Mouse (Mus musculus): Measurements from ENCODE around the gene Klb. TPM values are rescaled to one million over a fixed set of nuclear protein-coding genes. Genes with fewer than 3 reads are reported as not detected.

The Klb gene
- polyA plus RNA-seq, 1 experiment from 2014 or later, result 0.13 TPM

DNA sequence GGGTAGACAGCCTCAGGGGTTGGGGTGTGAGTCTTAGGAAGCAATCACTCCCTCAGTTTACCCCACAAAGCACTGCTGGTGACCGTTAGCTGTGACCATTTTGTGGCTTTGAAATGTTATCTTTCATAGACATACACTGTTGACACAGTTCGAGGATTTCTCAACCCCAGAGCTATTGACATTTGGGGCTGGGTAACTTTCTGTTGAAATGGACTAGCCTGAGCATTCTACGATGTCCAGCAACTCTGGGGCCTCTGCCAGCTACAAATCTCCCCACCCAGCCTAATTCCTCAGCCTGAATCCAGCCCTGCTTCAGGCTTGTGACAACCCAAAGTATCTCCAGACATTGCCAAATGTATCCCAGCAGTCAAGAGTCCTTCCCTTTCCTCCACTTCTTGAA is 6.0 kb downstream of the Klb start:
- no peaks in the 10 kb centered on the region for H3K36me3 ChIP-seq (ENCODE audit: control insufficient read depth, insufficient read depth, low read length)
- ATAC-seq (ENCODE audit: low read depth), result no peak
- H3K4me2 ChIP-seq (ENCODE audit: low read depth, low read length), result no peak overlapping the region
- H3K27ac ChIP-seq (ENCODE audit: low read depth, low read length), result no peak overlapping the region
- H3K9me3 ChIP-seq (ENCODE audit: control insufficient read depth, low read length), result no peaks in the 10 kb centered on the region
- H3K4me1 ChIP-seq (ENCODE audit: control insufficient read depth, insufficient read depth, low read length), result no peaks in the 10 kb centered on the region
- WGBS, result 81% methylated on average over 3 of the region's 3 CpGs
- H3K27me3 ChIP-seq (ENCODE audit: control insufficient read depth, insufficient read depth, low read length), result no peaks in the 10 kb centered on the region
- H3K4me3 ChIP-seq (ENCODE audit: low read depth, low read length), result no peak overlapping the region
- H3K9ac ChIP-seq (replicated peaks; ENCODE audit: low read depth, low read length), result no peak overlapping the region

DNA sequence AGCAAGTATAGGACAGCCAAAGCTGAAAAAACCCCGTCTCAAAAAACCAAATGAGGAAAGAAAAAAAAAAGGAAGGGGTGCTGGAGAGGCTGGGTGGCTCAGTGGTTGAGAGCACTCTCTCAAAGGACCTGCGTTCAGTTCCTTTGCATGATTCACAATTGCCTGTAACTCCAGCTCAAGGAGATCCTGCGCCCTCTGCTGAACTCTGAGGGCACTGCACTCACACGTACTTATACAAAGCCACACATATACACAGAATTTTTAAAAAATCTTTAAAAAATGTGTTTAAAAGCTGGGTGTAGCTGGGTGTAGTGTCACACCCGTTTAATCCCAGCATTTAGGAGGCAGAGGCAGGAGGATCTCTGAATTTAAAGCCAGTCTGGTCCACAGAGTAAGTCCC is 6.9 kb downstream of the Klb start:
- Histone ChIP-seq H3K9ac (replicated peaks; ENCODE audit: low read depth, low read length) (no peak overlapping the region), H3K27ac (ENCODE audit: low read depth, low read length) (no peak overlapping the region), H3K4me3 (ENCODE audit: low read depth, low read length) (no peak overlapping the region), H3K4me2 (ENCODE audit: low read depth, low read length) (no peak overlapping the region), H3K27me3 (ENCODE audit: control insufficient read depth, insufficient read depth, low read length) (no peaks in the 10 kb centered on the region), H3K4me1 (ENCODE audit: control insufficient read depth, insufficient read depth, low read length) (no peaks in the 10 kb centered on the region), H3K9me3 (ENCODE audit: control insufficient read depth, low read length) (no peaks in the 10 kb centered on the region), H3K36me3 (ENCODE audit: control insufficient read depth, insufficient read depth, low read length) (no peaks in the 10 kb centered on the region)
- ATAC-seq (ENCODE audit: low read depth), result no peak
- 85% methylated on average over 5 of the region's 5 CpGs for WGBS

DNA sequence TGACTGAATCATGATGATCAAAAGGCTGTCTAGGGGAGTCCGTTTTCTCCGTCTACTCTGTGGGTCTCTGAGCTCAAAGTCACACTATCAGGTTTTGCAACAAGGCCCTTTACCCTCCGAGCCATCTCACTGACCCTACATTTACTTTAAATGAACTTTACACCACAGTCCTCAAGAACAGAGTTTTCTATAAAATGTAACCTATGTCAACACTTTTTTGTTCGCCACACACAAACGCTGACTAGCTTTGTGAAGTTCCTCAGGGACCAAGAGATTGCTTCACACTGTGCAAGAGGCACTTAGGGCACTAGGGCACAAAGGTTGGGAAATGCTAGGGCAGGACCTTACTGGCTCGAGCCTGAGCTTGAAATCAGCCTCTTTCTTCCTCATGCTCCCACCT is 8.7 kb downstream of the Klb start:
- WGBS, result 85% methylated on average over 6 of the region's 6 CpGs
- no peaks in the 10 kb centered on the region for H3K9me3 ChIP-seq (ENCODE audit: control insufficient read depth, low read length)
- no peak for ATAC-seq (ENCODE audit: low read depth)
- H3K9ac ChIP-seq (replicated peaks; ENCODE audit: low read depth, low read length), result no peak overlapping the region
- no peaks in the 10 kb centered on the region for H3K36me3 ChIP-seq (ENCODE audit: control insufficient read depth, insufficient read depth, low read length)
- H3K4me1 ChIP-seq (ENCODE audit: control insufficient read depth, insufficient read depth, low read length), result no peaks in the 10 kb centered on the region
- H3K27ac ChIP-seq (ENCODE audit: low read depth, low read length), result no peak overlapping the region
- H3K4me2 ChIP-seq (ENCODE audit: low read depth, low read length), result no peak overlapping the region
- H3K27me3 ChIP-seq (ENCODE audit: control insufficient read depth, insufficient read depth, low read length), result no peaks in the 10 kb centered on the region
- no peak overlapping the region for H3K4me3 ChIP-seq (ENCODE audit: low read depth, low read length)

DNA sequence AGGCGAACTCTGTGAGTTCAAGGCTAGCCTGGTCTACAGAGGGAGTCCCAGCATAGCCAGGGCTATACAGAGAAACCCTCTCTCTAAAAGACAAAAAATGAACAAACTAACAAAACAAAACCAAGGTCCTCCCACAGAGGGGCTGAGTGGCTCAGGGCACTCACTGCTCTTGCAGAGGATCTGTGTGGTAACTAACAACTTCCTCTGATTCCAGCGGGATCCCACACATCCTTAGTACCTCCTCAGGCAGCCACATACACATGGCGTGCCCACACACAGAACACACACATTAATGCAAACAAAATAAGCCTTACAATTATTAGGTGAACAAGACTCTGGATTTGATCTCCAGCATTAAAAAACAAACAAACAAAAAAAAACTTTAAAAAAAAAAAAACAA is 9.7 kb downstream of the Klb start:
- 88% methylated on average over 3 of the region's 3 CpGs for WGBS
- no peak overlapping the region for H3K27ac ChIP-seq (ENCODE audit: low read depth, low read length)
- H3K9me3 ChIP-seq (ENCODE audit: control insufficient read depth, low read length), result no peaks in the 10 kb centered on the region
- H3K9ac ChIP-seq (replicated peaks; ENCODE audit: low read depth, low read length), result no peak overlapping the region
- ATAC-seq (ENCODE audit: low read depth), result no peak
- H3K4me2 ChIP-seq (ENCODE audit: low read depth, low read length), result no peak overlapping the region
- no peak overlapping the region for H3K4me3 ChIP-seq (ENCODE audit: low read depth, low read length)
- no peaks in the 10 kb centered on the region for H3K36me3 ChIP-seq (ENCODE audit: control insufficient read depth, insufficient read depth, low read length)
- H3K4me1 ChIP-seq (ENCODE audit: control insufficient read depth, insufficient read depth, low read length), result no peaks in the 10 kb centered on the region
- no peaks in the 10 kb centered on the region for H3K27me3 ChIP-seq (ENCODE audit: control insufficient read depth, insufficient read depth, low read length)

DNA sequence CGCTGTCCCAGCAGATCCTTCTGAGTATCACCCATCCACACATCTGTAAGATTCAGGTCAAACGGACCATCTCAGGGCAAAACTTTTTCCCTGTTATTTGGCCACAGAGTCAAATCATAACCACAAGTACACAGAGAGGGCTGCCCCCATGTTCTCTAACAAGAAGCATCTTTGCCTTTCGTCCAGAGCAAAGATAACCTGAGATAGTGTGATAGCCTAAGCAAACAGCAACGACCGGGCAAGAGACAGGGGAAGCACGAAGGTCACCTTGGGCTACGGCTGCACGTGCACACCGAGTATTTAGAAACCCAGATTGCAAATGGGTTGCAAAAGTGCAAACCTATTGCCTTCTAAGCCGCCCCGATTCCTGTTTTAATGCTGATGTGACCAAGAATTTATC is 19.7 kb downstream of the Klb start:
- Histone ChIP-seq H3K4me3 (ENCODE audit: low read depth, low read length) (no peak overlapping the region), H3K9me3 (ENCODE audit: control insufficient read depth, low read length) (no peaks in the 10 kb centered on the region), H3K4me1 (ENCODE audit: control insufficient read depth, insufficient read depth, low read length) (no peaks in the 10 kb centered on the region), H3K36me3 (ENCODE audit: control insufficient read depth, insufficient read depth, low read length) (no peaks in the 10 kb centered on the region), H3K9ac (replicated peaks; ENCODE audit: low read depth, low read length) (no peak overlapping the region), H3K4me2 (ENCODE audit: low read depth, low read length) (no peak overlapping the region), H3K27ac (ENCODE audit: low read depth, low read length) (no peak overlapping the region), H3K27me3 (ENCODE audit: control insufficient read depth, insufficient read depth, low read length) (no peaks in the 10 kb centered on the region)
- no peak for ATAC-seq (ENCODE audit: low read depth)
- 95% methylated on average over 11 of the region's 11 CpGs for WGBS

DNA sequence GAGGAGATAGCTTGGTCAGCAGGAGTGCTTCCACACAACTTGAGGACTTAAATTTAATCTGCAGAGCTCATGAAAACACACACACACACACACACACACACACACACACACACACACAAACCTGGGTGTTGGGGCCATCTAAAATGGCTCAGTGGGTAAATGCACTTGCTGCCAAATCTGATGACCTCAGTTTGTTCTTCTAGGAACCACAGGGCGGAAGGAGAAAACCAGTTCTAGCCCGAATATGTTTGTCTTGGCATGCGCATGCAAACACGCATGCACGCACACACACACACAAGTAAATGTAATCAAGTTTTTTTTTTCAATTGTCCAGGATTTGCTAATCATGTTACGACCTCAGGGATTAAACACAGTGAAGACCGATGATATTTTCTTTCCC is 23.4 kb downstream of the Klb start:
- 96% methylated on average over 7 of the region's 7 CpGs for WGBS
- Histone ChIP-seq H3K4me3 (ENCODE audit: low read depth, low read length) (no peak overlapping the region), H3K4me1 (ENCODE audit: control insufficient read depth, insufficient read depth, low read length) (no peaks in the 10 kb centered on the region), H3K27ac (ENCODE audit: low read depth, low read length) (no peak overlapping the region), H3K4me2 (ENCODE audit: low read depth, low read length) (no peak overlapping the region), H3K27me3 (ENCODE audit: control insufficient read depth, insufficient read depth, low read length) (no peaks in the 10 kb centered on the region), H3K9ac (replicated peaks; ENCODE audit: low read depth, low read length) (no peak overlapping the region), H3K36me3 (ENCODE audit: control insufficient read depth, insufficient read depth, low read length) (no peaks in the 10 kb centered on the region), H3K9me3 (ENCODE audit: control insufficient read depth, low read length) (no peaks in the 10 kb centered on the region)
- no peak for ATAC-seq (ENCODE audit: low read depth)

DNA sequence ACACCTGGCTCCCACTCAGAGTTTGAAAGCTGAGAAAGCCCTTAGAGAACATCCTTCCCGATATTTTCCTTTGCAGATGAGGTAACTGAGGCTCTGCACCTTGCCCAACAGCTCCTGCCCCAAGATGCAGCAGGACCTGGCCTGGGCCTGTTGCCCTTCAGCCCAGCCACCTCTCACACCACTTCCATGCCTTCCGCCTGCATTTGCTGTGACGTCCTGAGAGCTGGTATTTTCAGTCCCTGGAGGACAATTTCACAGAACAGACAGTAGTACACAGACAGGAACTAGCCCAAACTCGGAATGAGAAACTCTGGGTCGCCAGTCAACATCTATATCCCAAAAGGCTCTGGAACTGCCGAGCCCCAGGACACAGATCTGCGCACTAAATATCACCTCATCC is 26.6 kb downstream of the Klb start:
- no peak for ATAC-seq (ENCODE audit: low read depth)
- Histone ChIP-seq H3K4me2 (ENCODE audit: low read depth, low read length) (no peak overlapping the region), H3K36me3 (ENCODE audit: control insufficient read depth, insufficient read depth, low read length) (no peaks in the 10 kb centered on the region), H3K27ac (ENCODE audit: low read depth, low read length) (no peak overlapping the region), H3K9me3 (ENCODE audit: control insufficient read depth, low read length) (no peaks in the 10 kb centered on the region), H3K9ac (replicated peaks; ENCODE audit: low read depth, low read length) (no peak overlapping the region), H3K4me3 (ENCODE audit: low read depth, low read length) (no peak overlapping the region), H3K4me1 (ENCODE audit: control insufficient read depth, insufficient read depth, low read length) (no peaks in the 10 kb centered on the region), H3K27me3 (ENCODE audit: control insufficient read depth, insufficient read depth, low read length) (no peaks in the 10 kb centered on the region)
- 82% methylated on average over 7 of the region's 7 CpGs for WGBS

DNA sequence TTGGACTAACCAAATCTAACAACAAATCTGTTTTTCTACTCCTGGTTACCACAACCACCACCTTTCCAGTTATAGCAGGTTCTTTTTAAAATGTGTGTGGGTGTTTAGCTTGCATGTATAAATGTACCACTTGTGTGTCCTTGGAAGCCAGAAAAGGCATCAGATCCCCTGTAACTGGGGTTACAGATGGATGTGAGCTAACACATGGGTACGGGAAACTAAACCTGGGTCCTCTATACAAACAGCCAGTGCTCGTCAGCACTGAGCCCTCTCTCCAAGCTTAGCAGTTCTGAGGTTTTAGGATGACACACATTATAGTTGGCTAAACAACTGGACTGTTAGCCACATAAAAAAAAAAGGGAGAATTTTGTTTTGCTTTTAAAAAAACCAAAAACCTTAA is 37.6 kb downstream of the Klb start:
- 80% methylated on average over 2 of the region's 2 CpGs for WGBS
- Histone ChIP-seq H3K4me3 (ENCODE audit: low read depth, low read length) (no peak overlapping the region), H3K4me1 (ENCODE audit: control insufficient read depth, insufficient read depth, low read length) (peaks cover 8% of the 10 kb centered on the region), H3K36me3 (ENCODE audit: control insufficient read depth, insufficient read depth, low read length) (peaks cover 31% of the 10 kb centered on the region), H3K27me3 (ENCODE audit: control insufficient read depth, insufficient read depth, low read length) (no peaks in the 10 kb centered on the region), H3K9ac (replicated peaks; ENCODE audit: low read depth, low read length) (no peak overlapping the region), H3K9me3 (ENCODE audit: control insufficient read depth, low read length) (no peaks in the 10 kb centered on the region), H3K27ac (ENCODE audit: low read depth, low read length) (no peak overlapping the region), H3K4me2 (ENCODE audit: low read depth, low read length) (no peak overlapping the region)
- no peak for ATAC-seq (ENCODE audit: low read depth)

DNA sequence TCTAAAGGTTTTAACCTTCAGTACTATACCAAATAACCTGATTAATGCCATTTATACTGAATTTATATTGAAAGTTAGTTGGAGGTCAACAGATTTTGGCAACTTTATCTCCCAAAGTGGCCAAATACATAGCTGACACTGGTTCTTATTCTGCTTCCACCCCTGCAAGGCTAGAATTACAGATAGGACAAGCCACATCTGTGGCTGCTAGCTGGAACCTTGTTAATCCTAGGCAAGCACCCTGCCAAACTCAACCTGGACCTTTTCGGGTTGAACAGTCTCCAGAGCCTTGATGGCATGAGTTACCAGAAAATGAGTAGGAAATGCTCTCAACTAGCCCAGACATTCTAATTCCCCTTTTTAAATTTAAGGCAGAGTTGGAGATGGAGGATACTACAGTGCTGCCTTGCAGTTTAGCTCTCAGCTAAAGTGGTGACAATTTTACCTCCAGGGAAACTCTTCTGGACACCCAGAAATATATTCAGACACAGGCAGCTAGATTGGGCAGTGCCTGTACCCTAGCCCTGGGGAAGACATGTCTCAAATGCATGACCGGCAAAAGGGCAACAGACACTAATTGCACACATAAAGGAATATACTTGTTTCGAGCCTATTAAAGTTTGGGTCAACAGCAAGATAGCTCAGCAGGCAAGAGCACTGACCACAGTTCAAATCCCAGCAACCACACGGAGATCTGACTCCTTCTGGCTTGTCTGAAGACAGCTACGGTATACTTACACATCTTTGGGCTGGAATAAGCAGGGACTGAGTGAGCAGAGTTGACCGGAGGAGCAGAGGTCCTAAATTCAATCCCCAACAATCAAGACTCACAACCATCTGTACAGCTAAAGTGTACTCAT is 39.1 kb downstream of the Klb start:
- Histone ChIP-seq H3K9ac (replicated peaks; ENCODE audit: low read depth, low read length) (no peak overlapping the region), H3K27me3 (ENCODE audit: control insufficient read depth, insufficient read depth, low read length) (no peaks in the 10 kb centered on the region; the same call in 1 of the 2 replicates), H3K4me1 (ENCODE audit: control insufficient read depth, insufficient read depth, low read length) (peaks cover 8% of the 10 kb centered on the region), H3K4me3 (ENCODE audit: low read depth, low read length) (no peak overlapping the region), H3K27ac (ENCODE audit: low read depth, low read length) (no peak overlapping the region), H3K36me3 (ENCODE audit: control insufficient read depth, insufficient read depth, low read length) (peaks cover 31% of the 10 kb centered on the region), H3K4me2 (ENCODE audit: low read depth, low read length) (no peak overlapping the region), H3K9me3 (ENCODE audit: control insufficient read depth, low read length) (no peaks in the 10 kb centered on the region)
- ATAC-seq (ENCODE audit: low read depth), result no peak
- 82% methylated on average over 6 of the region's 6 CpGs for WGBS

Measured in neural tube, embryonic 14.5 days (tissue).